ENCODE assay signal across 21 mouse cellular contexts in the genomic region with DNA sequence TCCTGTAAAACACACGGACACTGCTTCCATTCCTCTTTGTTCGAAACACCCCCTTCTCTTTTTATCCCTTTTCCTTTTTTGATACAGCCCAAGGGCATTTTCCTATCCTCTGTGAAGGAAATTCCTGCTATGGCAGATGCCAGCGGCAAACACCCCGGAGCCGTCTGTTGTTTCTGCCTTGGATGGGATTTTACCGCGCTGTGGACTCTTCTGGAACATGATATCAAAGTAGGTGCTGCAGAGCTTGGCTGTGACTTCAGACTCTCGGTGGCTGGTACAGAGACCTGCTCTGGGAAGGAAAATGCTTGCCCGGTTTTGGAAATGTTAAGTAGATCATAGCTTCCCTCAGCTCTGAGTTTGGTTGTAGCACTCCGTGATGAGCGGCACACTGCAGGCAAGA.
DNase-seq lines count a peak whose midpoint lies in the region; ATAC-seq lines count a peak whose summit lies in the region.
"Had no signal": no experiment of that assay in that cellular context is flagged by ENCODE, and none has a peak within 500 bp of the region (broad histone marks: within the 10 kb centered on the region; RNA-seq: fewer than 3 reads in every experiment).

No protein-coding gene starts in this region.

- H3K36me3 ChIP-seq in neural tube, embryonic 11.5 days (ENCODE audit: control insufficient read depth, insufficient read depth, low read length) = no peaks in the 10 kb centered on the region
- H3K36me3 ChIP-seq: hindbrain, embryonic 12.5 days; limb, embryonic 13.5 days; liver, embryonic 13.5 days; stomach, embryonic 15.5 days had no signal

- no peaks in the 10 kb centered on the region for H3K9me3 ChIP-seq in neural tube, embryonic 11.5 days (ENCODE audit: control insufficient read depth, low read length)
- H3K9me3 ChIP-seq: hindbrain, embryonic 12.5 days; limb, embryonic 13.5 days; liver, embryonic 13.5 days; stomach, embryonic 15.5 days had no signal

- no peak overlapping the region for H3K27ac ChIP-seq in neural tube, embryonic 11.5 days (ENCODE audit: low read depth, low read length)
- H3K27ac ChIP-seq: hindbrain, embryonic 12.5 days; limb, embryonic 13.5 days; liver, embryonic 13.5 days; stomach, embryonic 15.5 days had no signal

- no peak overlapping the region for H3K4me2 ChIP-seq in neural tube, embryonic 11.5 days (ENCODE audit: low read depth)
- H3K4me2 ChIP-seq: heart, embryonic 11.5 days; hindbrain, embryonic 12.5 days; limb, embryonic 13.5 days; liver, embryonic 13.5 days; lung, embryonic 14.5 days; stomach, embryonic 15.5 days had no signal

- ATAC-seq in neural tube, embryonic 11.5 days (ENCODE audit: insufficient read depth, low FRiP score, low TSS enrichment) = no peak
- no peak for ATAC-seq in cerebellum, adult (ENCODE audit: insufficient number of reproducible peaks, low FRiP score, low TSS enrichment)
- no peak for ATAC-seq in activated CD4-positive, CD25-positive, alpha-beta regulatory T cell, adult 4 months

- peak; percentile 34 for DNase-seq in layer of hippocampus, adult 11-12 months (ENCODE audit: low spot score)
- DNase-seq in layer of hippocampus, postnatal 25 days (ENCODE audit: extremely low spot score in 1 of 2, low spot score in 1 of 2) = no peak
- peak; percentile 3 for DNase-seq in neural tube, embryonic 11.5 days (ENCODE audit: low spot score)
- DNase-seq in neural tube, embryonic 10.5 days (ENCODE audit: extremely low spot score, low spot score) = no peak
- peak; percentile 39 to 50 for DNase-seq in frontal cortex, postnatal 36 days (ENCODE audit: low spot score in 2 of 2)
- DNase-seq: cerebellum, postnatal 14 days; embryo, embryonic 11 days; heart, postnatal 10 days; kidney, adult 8-10 months; kidney, postnatal 25 days; liver, embryonic 13.5 days; lung, embryonic 14.5 days; lung, postnatal 36 days; retina, postnatal 1 day; thymus, adult 2 months had no signal

- 88% methylated on average over 11 of the region's 11 CpGs for WGBS in neural tube, embryonic 11.5 days

- no peak overlapping the region for H3K9ac ChIP-seq in neural tube, embryonic 11.5 days (ENCODE audit: low read length)
- H3K9ac ChIP-seq: hindbrain, embryonic 12.5 days; limb, embryonic 13.5 days; liver, embryonic 13.5 days; lung, embryonic 14.5 days; stomach, embryonic 15.5 days had no signal

- no peaks in the 10 kb centered on the region for H3K27me3 ChIP-seq in neural tube, embryonic 11.5 days (ENCODE audit: control insufficient read depth, insufficient read depth, low read length)
- H3K27me3 ChIP-seq: liver, embryonic 13.5 days; stomach, embryonic 15.5 days had no signal

- H3K4me1 ChIP-seq in neural tube, embryonic 11.5 days (ENCODE audit: control insufficient read depth, insufficient read depth, low read length) = no peaks in the 10 kb centered on the region
- H3K4me1 ChIP-seq: limb, embryonic 13.5 days; liver, embryonic 13.5 days; stomach, embryonic 15.5 days had no signal

- H3K4me3 ChIP-seq in neural tube, embryonic 11.5 days (ENCODE audit: low read depth, low read length) = no peak overlapping the region
- H3K4me3 ChIP-seq: hindbrain, embryonic 12.5 days; limb, embryonic 13.5 days; liver, embryonic 13.5 days; stomach, embryonic 15.5 days had no signal

Comparison
In these comparisons a context has a peak if more than half of its experiments do, and no peak if none do; other contexts are left out.
1. DNase-seq: peak in layer of hippocampus, adult 11-12 months (single experiment), neural tube, embryonic 11.5 days (single experiment) and frontal cortex, postnatal 36 days (2 of 2); none in layer of hippocampus, postnatal 25 days (0 of 2) and neural tube, embryonic 10.5 days (single experiment).